Mouse (Mus musculus): ENCODE results near the gene Lama2. TPM values are rescaled to one million over a fixed set of nuclear protein-coding genes. Genes with fewer than 3 reads are reported as not detected.

The Lama2 gene
- total and polyA plus RNA-seq, 3 experiments = not detected

DNA sequence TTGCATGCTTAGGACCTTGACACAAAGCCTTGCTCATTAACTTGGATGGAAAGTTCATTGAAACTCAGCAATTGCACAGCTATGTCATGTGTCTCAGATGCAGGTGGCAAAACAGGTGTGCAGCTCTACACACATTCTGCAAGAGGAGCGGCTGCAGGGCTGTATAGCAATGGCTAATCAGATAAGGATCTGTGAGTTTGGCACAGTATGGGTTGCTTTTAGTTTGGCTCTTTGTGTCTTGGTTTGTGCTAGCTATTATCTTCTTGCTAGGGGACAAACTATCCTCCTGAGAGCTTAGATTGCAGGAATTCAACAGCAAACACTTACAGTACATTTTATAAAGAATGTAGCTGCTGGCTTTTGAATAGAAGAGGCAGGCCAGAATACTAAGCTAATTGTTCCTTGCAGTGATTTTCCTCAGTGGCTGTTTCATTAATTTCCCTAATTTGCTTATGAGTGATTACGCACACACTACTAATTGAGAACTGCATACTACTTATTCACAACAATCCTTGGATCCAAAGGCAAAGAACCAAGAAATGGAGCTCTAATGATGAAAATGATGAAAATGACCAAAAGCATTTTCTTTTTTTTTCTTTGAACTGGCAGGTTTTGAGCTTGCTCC lies 617.9 kb downstream of the Lama2 start:
- Histone ChIP-seq H3K9ac (ENCODE audit: control insufficient read depth, low read depth, low read length, poor library complexity, severe bottlenecking) (no peak overlapping the region), H3K27me3 (ENCODE audit: control insufficient read depth in 1 of 2, insufficient read depth in 2 of 2, low read length in 2 of 2) (peaks cover 2% of the 10 kb centered on the region in 2 experiments; a peak in 3 of 4 replicates), H3K4me3 (ENCODE audit: control insufficient read depth in 1 of 2, insufficient read depth in 1 of 2, low read depth in 2 of 2, low read length in 2 of 2) (no peak overlapping the region), H3K9me3 (replicated peaks; ENCODE audit: insufficient read depth, low read length) (no peaks in the 10 kb centered on the region), H3K4me1 (ENCODE audit: control insufficient read depth in 1 of 2, insufficient read depth in 2 of 2, low read length in 2 of 2) (no peaks in the 10 kb centered on the region), H3K27ac (ENCODE audit: control insufficient read depth, low read depth, low read length) (no peak overlapping the region), H3K79me2 (ENCODE audit: control insufficient read depth, insufficient read depth, low read length, poor library complexity) (no peaks in the 10 kb centered on the region), H3K36me3 (ENCODE audit: control insufficient read depth in 1 of 2, insufficient read depth in 2 of 2, low read length in 2 of 2) (peaks cover 0 to 2% of the 10 kb centered on the region in 2 experiments; a peak in 2 of 4 replicates)
- TF ChIP-seq MXI1 (IDR thresholded peaks at IDR 0.05; ENCODE audit: low read depth, low read length) (no peak), GATA1 (IDR thresholded peaks at IDR 0.05; ENCODE audit: low read depth, low read length) (peak; percentile 21; the same call in 1 of the 2 replicates)
- DNase-seq (ENCODE audit: low read depth, low spot score) = no peak

DNA sequence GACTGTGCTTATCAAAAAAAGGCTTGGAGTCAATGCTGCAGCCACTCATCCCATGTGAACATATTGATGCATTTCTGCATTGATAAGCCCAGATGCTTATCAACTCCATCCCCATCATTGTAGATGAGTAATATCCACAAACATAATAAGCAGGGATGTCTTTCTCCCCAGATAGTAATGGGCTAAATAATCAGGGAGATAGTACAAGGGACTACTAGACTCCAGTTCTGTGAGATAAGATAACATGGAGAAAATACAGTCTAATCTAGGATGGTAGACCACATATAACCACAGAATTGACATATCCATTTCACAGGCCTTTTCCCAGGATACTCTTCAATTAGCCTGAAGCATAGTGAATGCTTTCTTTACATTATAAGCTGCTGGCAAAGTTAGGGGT lies 622.9 kb downstream of the Lama2 start:
- no peak overlapping the region for H3K4me3 ChIP-seq (ENCODE audit: control insufficient read depth in 1 of 2, insufficient read depth in 1 of 2, low read depth in 2 of 2, low read length in 2 of 2)
- H3K9me3 ChIP-seq (replicated peaks; ENCODE audit: insufficient read depth, low read length) = no peaks in the 10 kb centered on the region
- H3K36me3 ChIP-seq (ENCODE audit: control insufficient read depth in 1 of 2, insufficient read depth in 2 of 2, low read length in 2 of 2) = peaks cover 0 to 11% of the 10 kb centered on the region in 2 experiments; a peak in 2 of 4 replicates
- no peak overlapping the region for H3K27ac ChIP-seq (ENCODE audit: control insufficient read depth, low read depth, low read length)
- H3K79me2 ChIP-seq (ENCODE audit: control insufficient read depth, insufficient read depth, low read length, poor library complexity) = no peaks in the 10 kb centered on the region
- H3K9ac ChIP-seq (ENCODE audit: control insufficient read depth, low read depth, low read length, poor library complexity, severe bottlenecking) = no peak overlapping the region
- TF ChIP-seq POLR2A (IDR thresholded peaks at IDR 0.05; ENCODE audit: control insufficient read depth in 1 of 2, insufficient read depth in 1 of 2, low read depth in 1 of 2, low read length in 2 of 2, poor library complexity in 1 of 2) (no peak), GATA1 (IDR thresholded peaks at IDR 0.05; ENCODE audit: low read depth, low read length) (peak; percentile 54; the same call in 1 of the 2 replicates)
- peaks cover 0 to 8% of the 10 kb centered on the region in 2 experiments; a peak in 2 of 4 replicates for H3K4me1 ChIP-seq (ENCODE audit: control insufficient read depth in 1 of 2, insufficient read depth in 2 of 2, low read length in 2 of 2)
- DNase-seq (ENCODE audit: low read depth, low spot score) = no peak
- peaks cover 0 to 2% of the 10 kb centered on the region in 2 experiments; a peak in 1 of 4 replicates for H3K27me3 ChIP-seq (ENCODE audit: control insufficient read depth in 1 of 2, insufficient read depth in 2 of 2, low read length in 2 of 2)

DNA sequence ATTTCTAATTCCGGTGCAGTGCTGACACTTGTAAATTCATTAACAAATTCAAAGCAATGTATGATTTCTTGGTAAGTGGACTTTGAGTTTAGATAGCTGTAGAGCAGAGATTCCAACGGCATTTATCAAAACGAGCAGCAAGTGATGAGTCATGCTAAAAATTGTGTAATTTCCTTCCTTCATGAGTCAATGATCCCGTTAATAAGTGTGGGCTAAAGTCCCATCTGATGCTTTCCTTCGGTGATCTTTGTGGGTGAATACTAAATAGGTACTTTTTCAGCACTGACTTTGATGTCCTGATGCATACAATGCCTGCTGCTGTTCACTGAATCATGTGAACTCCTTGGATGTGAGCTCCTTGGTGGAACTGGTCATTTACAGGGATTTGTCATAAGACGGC lies 623.6 kb downstream of the Lama2 start:
- Histone ChIP-seq H3K79me2 (ENCODE audit: control insufficient read depth, insufficient read depth, low read length, poor library complexity) (no peaks in the 10 kb centered on the region), H3K27ac (ENCODE audit: control insufficient read depth, low read depth, low read length) (no peak overlapping the region), H3K36me3 (ENCODE audit: control insufficient read depth in 1 of 2, insufficient read depth in 2 of 2, low read length in 2 of 2) (peaks cover 0 to 11% of the 10 kb centered on the region in 2 experiments; a peak in 2 of 4 replicates), H3K27me3 (ENCODE audit: control insufficient read depth in 1 of 2, insufficient read depth in 2 of 2, low read length in 2 of 2) (no peaks in the 10 kb centered on the region; a peak in 1 of 4 replicates), H3K4me3 (ENCODE audit: control insufficient read depth in 1 of 2, insufficient read depth in 1 of 2, low read depth in 2 of 2, low read length in 2 of 2) (no peak overlapping the region), H3K9ac (ENCODE audit: control insufficient read depth, low read depth, low read length, poor library complexity, severe bottlenecking) (no peak overlapping the region), H3K4me1 (ENCODE audit: control insufficient read depth in 1 of 2, insufficient read depth in 2 of 2, low read length in 2 of 2) (peaks cover 0 to 8% of the 10 kb centered on the region in 2 experiments; a peak in 2 of 4 replicates), H3K9me3 (replicated peaks; ENCODE audit: insufficient read depth, low read length) (no peaks in the 10 kb centered on the region)
- peak; percentile 57 for DNase-seq (ENCODE audit: low read depth, low spot score)
- TF ChIP-seq HCFC1 (IDR thresholded peaks at IDR 0.05; ENCODE audit: low read depth, low read length) (no peak), MYC (IDR thresholded peaks at IDR 0.05; ENCODE audit: low read depth, low read length) (no peak), MAX (IDR thresholded peaks at IDR 0.05; ENCODE audit: low read length) (no peak), BHLHE40 (IDR thresholded peaks at IDR 0.05; ENCODE audit: borderline replicate concordance, low read depth, low read length) (no peak), POLR2A (IDR thresholded peaks at IDR 0.05; ENCODE audit: control insufficient read depth in 1 of 2, insufficient read depth in 1 of 2, low read depth in 1 of 2, low read length in 2 of 2, poor library complexity in 1 of 2) (no peak), ZMIZ1 (IDR thresholded peaks at IDR 0.05; ENCODE audit: low read depth, low read length) (no peak), UBTF (IDR thresholded peaks at IDR 0.05; ENCODE audit: borderline replicate concordance, insufficient read depth, low read depth, low read length) (no peak), CHD1 (IDR thresholded peaks at IDR 0.05; ENCODE audit: low read depth, low read length) (no peak), NRF1 (IDR thresholded peaks at IDR 0.05; ENCODE audit: insufficient read depth, low read depth, low read length, poor library complexity, severe bottlenecking) (no peak), USF2 (IDR thresholded peaks at IDR 0.05; ENCODE audit: borderline replicate concordance in 1 of 2, insufficient read depth in 1 of 2, low read depth in 1 of 2, low read length in 2 of 2) (no peak), CHD2 (IDR thresholded peaks at IDR 0.05; ENCODE audit: low read length) (no peak), TBP (IDR thresholded peaks at IDR 0.05; ENCODE audit: low read depth, low read length) (no peak), SIN3A (IDR thresholded peaks at IDR 0.05; ENCODE audit: low read length) (no peak), RAD21 (IDR thresholded peaks at IDR 0.05; ENCODE audit: low read depth, low read length) (no peak), CTCF (IDR thresholded peaks at IDR 0.05 in 2 of 3, conservative IDR thresholded peaks at IDR 0.05 in 1 of 3; ENCODE audit: control insufficient read depth in 1 of 3, insufficient read depth in 1 of 3, low read depth in 2 of 3, low read length in 3 of 3, poor library complexity in 1 of 3, severe bottlenecking in 1 of 3) (no peak), POLR2AphosphoS5 (IDR thresholded peaks at IDR 0.05; ENCODE audit: borderline replicate concordance, low read depth, low read length) (no peak), MEF2A (IDR thresholded peaks at IDR 0.05; ENCODE audit: extremely low read depth, insufficient replicate concordance, low read depth, low read length, poor library complexity, severe bottlenecking) (no peak), ZKSCAN1 (IDR thresholded peaks at IDR 0.05; ENCODE audit: low read depth, low read length) (no peak), MAFK (IDR thresholded peaks at IDR 0.05; ENCODE audit: borderline replicate concordance, low read depth, low read length) (0 out of 2 replicates have a peak, but pooled peaks have one; percentile 17), KAT2A (conservative IDR thresholded peaks at IDR 0.05; ENCODE audit: low read depth, low read length) (no peak), GABPA (IDR thresholded peaks at IDR 0.05; ENCODE audit: low read depth, low read length) (no peak), SMC3 (IDR thresholded peaks at IDR 0.05; ENCODE audit: low read depth, low read length) (no peak)

Data from MEL (cell line).